Mouse (Mus musculus): ENCODE results near the gene Gdf7. TPM values are rescaled to one million over a fixed set of nuclear protein-coding genes. Genes with fewer than 3 reads are reported as not detected.

Gene Gdf7
- polyA plus RNA-seq (2016; fragmentation: Nextera tagmentation; extraction: Ambion mirVana): 1.9 and 2.3 TPM in 2 replicates

GRCm38 (mm10) chr12:8301841-8302431 is at the start of gene Gdf7:
Gene Gdf7, minus strand, starts transcription at chr12:8301954.
- H3K9ac ChIP-seq: peak within 1 kb of the TSS; percentile 55
- peak within 1 kb of the TSS; percentile 78 for H3K4me2 ChIP-seq (replicated peaks)
- 1% methylated on average over 48 of the region's 53 CpGs for WGBS
- H3K27ac ChIP-seq: no peak within 1 kb of the TSS
- H3K4me1 ChIP-seq: peaks cover 33% of the 10 kb centered on the region
- no peaks in the 10 kb centered on the region for H3K36me3 ChIP-seq
- H3K9me3 ChIP-seq (replicated peaks): no peaks in the 10 kb centered on the region
- H3K4me3 ChIP-seq: peak within 1 kb of the TSS; percentile 45
- ATAC-seq (ENCODE audit: low FRiP score): peak; percentile 43
- peaks cover 94% of the 10 kb centered on the region for H3K27me3 ChIP-seq

DNA sequence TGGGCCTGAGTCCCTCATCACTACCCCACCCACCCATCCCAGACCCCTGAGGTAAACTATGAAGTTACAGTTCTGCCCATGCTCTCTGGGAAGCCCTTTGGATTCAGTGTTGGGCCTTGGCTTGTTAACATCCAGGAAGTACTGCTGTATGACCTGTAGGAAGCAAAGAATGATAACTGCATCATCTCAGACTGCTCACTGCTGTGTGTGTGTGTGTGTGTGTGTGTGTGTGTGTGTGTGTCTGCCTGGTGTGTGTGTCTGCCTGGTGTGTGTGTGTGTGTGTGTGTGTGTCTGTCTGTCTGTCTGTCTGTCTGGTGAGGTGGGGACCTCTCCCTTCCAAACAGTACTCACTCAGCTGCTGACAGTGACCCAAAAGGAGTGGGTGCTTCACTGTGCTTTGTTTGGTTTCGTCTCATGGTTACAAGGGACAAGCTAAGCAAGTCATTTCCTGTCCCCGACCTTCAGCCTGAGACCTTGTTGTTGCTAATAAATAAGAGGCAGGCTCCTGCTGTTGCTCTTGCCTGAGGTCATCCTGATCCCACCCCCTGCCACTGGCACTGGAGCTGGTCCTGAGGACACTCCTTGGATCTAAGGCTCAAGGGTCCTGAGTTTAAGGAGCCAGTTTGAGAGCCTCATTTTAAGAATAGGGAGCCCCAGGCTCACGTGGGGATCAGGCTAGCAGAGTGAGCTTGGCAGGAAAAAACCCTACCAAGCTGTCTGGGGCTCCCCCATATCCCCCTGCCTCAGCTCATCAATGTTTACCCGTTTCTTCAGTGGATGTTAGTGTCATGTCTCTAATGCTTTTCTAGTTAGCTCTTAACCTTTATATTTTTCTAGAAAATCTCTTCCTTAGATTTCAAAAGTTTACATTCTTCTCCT is 49.5 kb upstream of the Gdf7 start:
- Histone ChIP-seq H3K4me3 (no peak overlapping the region), H3K4me2 (replicated peaks) (no peak overlapping the region), H3K36me3 (no peaks in the 10 kb centered on the region), H3K27ac (no peak overlapping the region), H3K27me3 (no peaks in the 10 kb centered on the region), H3K9ac (no peak overlapping the region), H3K9me3 (replicated peaks) (0 out of 2 replicates have a peak, but pooled peaks cover 3% of the 10 kb centered on the region), H3K4me1 (peaks cover 16% of the 10 kb centered on the region; the same call in 1 of the 2 replicates)
- 47% methylated on average over 4 of the region's 4 CpGs for WGBS
- ATAC-seq (ENCODE audit: low FRiP score): no peak

DNA sequence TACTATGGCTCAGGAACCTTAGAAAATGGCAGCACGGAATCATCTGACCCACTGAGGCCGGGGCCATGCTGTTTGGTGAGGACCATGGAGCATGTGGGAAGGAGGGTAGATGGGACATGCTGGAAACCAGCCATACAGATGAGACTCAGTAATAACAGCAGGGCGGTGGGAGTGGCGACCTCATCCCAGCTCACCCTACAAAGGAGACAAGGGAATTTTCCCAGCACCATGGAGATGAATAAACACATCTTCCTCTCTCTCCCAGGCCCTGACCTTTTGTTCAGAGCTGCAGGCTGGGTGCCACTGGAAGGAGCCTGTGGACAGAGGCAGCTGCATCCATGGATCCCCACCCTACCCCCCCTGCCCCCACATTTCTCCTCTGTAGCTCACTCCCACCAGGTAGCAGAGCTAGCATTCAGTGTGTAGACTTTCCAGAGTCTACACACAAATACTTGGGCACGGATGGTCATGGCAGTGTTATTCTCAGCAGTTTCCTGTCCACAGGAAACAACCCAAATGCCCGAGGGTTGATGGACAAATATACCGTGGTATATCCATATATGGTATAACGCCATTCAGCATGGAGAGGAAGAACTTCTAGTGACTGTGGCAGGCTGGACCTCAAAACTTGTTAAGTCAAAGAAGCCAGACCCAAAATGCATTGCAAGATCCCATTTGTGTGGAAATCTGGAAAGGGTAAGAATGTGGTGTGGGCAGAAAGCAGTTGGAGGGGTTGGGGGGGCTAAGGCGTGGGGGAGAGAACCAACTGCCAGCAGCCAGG is 47.2 kb upstream of the Gdf7 start:
- Histone ChIP-seq H3K4me2 (replicated peaks) (no peak overlapping the region), H3K27ac (no peak overlapping the region), H3K9me3 (replicated peaks) (no peaks in the 10 kb centered on the region), H3K27me3 (no peaks in the 10 kb centered on the region), H3K4me1 (peaks cover 16% of the 10 kb centered on the region; the same call in 1 of the 2 replicates), H3K36me3 (no peaks in the 10 kb centered on the region), H3K9ac (no peak overlapping the region), H3K4me3 (no peak overlapping the region)
- 0 out of 2 replicates have a peak, but pooled peaks have one; percentile 27 for ATAC-seq (ENCODE audit: low FRiP score)
- WGBS: 64% methylated on average over 9 of the region's 9 CpGs

GRCm38 (mm10) chr12:8347746-8348462 is 46.1 kb upstream of the Gdf7 start:
- peaks cover 16% of the 10 kb centered on the region; the same call in 1 of the 2 replicates for H3K4me1 ChIP-seq
- no peak for ATAC-seq (ENCODE audit: low FRiP score)
- H3K27me3 ChIP-seq: no peaks in the 10 kb centered on the region
- H3K9ac ChIP-seq: no peak overlapping the region
- no peaks in the 10 kb centered on the region for H3K36me3 ChIP-seq
- peak overlapping the region; percentile 35; the same call in 1 of the 2 replicates for H3K27ac ChIP-seq
- H3K4me2 ChIP-seq (replicated peaks): no peak overlapping the region
- WGBS: 76% methylated on average over 8 of the region's 8 CpGs
- H3K4me3 ChIP-seq: no peak overlapping the region
- no peaks in the 10 kb centered on the region for H3K9me3 ChIP-seq (replicated peaks)

GRCm38 (mm10) chr12:8345539-8345938 is 43.8 kb upstream of the Gdf7 start:
- H3K4me1 ChIP-seq: peaks cover 16% of the 10 kb centered on the region; the same call in 1 of the 2 replicates
- H3K27ac ChIP-seq: no peak overlapping the region
- H3K4me2 ChIP-seq (replicated peaks): no peak overlapping the region
- peaks cover 7% of the 10 kb centered on the region for H3K36me3 ChIP-seq
- ATAC-seq (ENCODE audit: low FRiP score): no peak
- 94% methylated on average over 5 of the region's 5 CpGs for WGBS
- H3K27me3 ChIP-seq: no peaks in the 10 kb centered on the region
- H3K9ac ChIP-seq: no peak overlapping the region
- H3K9me3 ChIP-seq (replicated peaks): no peaks in the 10 kb centered on the region
- no peak overlapping the region for H3K4me3 ChIP-seq

- Histone ChIP-seq H3K9ac (no peak overlapping the region), H3K4me2 (replicated peaks) (no peak overlapping the region), H3K36me3 (peaks cover 7% of the 10 kb centered on the region), H3K27me3 (no peaks in the 10 kb centered on the region), H3K9me3 (replicated peaks) (no peaks in the 10 kb centered on the region), H3K4me3 (no peak overlapping the region), H3K4me1 (peaks cover 22% of the 10 kb centered on the region), H3K27ac (no peak overlapping the region)
- WGBS: 71% methylated on average over 9 of the region's 9 CpGs
- ATAC-seq (ENCODE audit: low FRiP score): no peak
These were observed 43.1 kb upstream of the Gdf7 start for GRCm38 (mm10) chr12:8344897-8345296.

- Histone ChIP-seq H3K9me3 (replicated peaks) (no peaks in the 10 kb centered on the region), H3K4me3 (no peak overlapping the region), H3K4me1 (peaks cover 27% of the 10 kb centered on the region), H3K36me3 (peaks cover 7% of the 10 kb centered on the region), H3K27ac (no peak overlapping the region), H3K4me2 (replicated peaks) (no peak overlapping the region), H3K9ac (no peak overlapping the region), H3K27me3 (no peaks in the 10 kb centered on the region)
- WGBS: 98% methylated on average over 3 of the region's 3 CpGs
- no peak for ATAC-seq (ENCODE audit: low FRiP score)
These were observed 41.6 kb upstream of the Gdf7 start for GRCm38 (mm10) chr12:8343381-8343780.

GRCm38 (mm10) chr12:8341008-8341407 is 39.3 kb upstream of the Gdf7 start:
- no peak overlapping the region for H3K4me3 ChIP-seq
- no peak overlapping the region for H3K9ac ChIP-seq
- H3K27me3 ChIP-seq: no peaks in the 10 kb centered on the region
- 95% methylated on average over 6 of the region's 6 CpGs for WGBS
- H3K27ac ChIP-seq: no peak overlapping the region
- ATAC-seq (ENCODE audit: low FRiP score): no peak
- peaks cover 21% of the 10 kb centered on the region for H3K4me1 ChIP-seq
- no peak overlapping the region for H3K4me2 ChIP-seq (replicated peaks)
- H3K9me3 ChIP-seq (replicated peaks): no peaks in the 10 kb centered on the region
- H3K36me3 ChIP-seq: peaks cover 18% of the 10 kb centered on the region

DNA sequence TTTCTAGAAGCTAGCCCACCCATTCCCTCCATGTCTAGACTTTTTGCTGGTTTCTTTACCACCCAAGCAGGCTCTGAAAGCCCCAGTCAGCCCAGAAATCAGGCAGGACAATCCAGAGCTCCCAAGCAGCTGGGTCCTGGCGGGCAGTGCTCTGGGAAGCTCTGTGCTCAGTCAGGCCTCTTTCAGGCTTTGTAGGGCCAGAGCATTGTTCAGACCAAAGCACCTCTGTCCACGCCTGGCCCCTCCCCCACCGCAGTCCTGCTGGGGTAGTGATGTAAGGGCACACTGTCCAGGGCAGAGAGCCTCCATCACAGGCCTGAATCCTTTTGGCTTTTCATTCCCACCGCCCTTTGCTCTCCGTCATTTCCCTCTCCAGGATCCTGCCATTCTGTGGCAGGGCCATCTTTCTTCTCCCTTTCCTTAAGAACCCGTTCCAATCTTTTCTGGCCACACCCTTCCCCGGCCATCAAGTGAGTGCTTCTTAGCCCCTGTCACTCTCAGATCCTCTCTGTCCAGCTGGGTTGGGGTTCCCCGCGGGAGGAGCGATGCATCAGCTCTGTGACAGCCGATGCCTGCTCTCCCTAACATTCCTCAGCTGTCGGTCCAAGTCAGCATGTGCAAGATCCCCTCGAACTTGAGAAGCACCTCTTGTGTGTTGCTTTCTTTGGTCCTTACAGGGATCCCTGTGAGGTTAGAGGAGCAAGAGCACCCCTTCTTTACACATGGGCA is 38.0 kb upstream of the Gdf7 start:
- Histone ChIP-seq H3K36me3 (peaks cover 18% of the 10 kb centered on the region), H3K9ac (0 out of 2 replicates have a peak overlapping the region, but pooled peaks have one; percentile 37), H3K4me1 (peaks cover 21% of the 10 kb centered on the region), H3K4me2 (replicated peaks) (no peak overlapping the region), H3K27me3 (no peaks in the 10 kb centered on the region), H3K9me3 (replicated peaks) (no peaks in the 10 kb centered on the region), H3K4me3 (no peak overlapping the region), H3K27ac (peak overlapping the region; percentile 49; the same call in 1 of the 2 replicates)
- WGBS: 23% methylated on average over 13 of the region's 13 CpGs
- peak; percentile 49 for ATAC-seq (ENCODE audit: low FRiP score)

DNA sequence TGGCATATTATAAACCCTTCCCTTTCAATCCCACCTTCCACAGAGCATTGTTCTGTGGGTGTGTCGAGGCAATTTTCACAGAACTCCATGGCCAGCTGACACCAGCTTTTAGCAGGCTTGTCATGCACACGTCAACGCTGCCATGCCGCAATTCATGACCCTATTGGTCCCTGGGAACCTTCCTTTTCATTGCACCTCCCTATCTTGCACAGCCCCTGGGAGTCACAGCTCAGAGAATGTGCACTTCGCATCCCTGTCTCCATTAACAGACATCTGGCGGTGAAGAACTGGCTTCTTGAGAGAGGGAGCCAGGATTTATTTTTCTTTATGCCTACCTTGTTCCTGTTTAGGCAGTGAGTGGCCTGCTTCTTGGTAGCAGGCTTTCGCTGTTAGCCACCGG is 37.2 kb upstream of the Gdf7 start:
- no peaks in the 10 kb centered on the region for H3K27me3 ChIP-seq
- no peak overlapping the region for H3K4me3 ChIP-seq
- peak overlapping the region; percentile 49; the same call in 1 of the 2 replicates for H3K27ac ChIP-seq
- H3K4me2 ChIP-seq (replicated peaks): no peak overlapping the region
- 0 out of 2 replicates have a peak overlapping the region, but pooled peaks have one; percentile 37 for H3K9ac ChIP-seq
- no peaks in the 10 kb centered on the region for H3K9me3 ChIP-seq (replicated peaks)
- peaks cover 18% of the 10 kb centered on the region for H3K36me3 ChIP-seq
- 0 out of 2 replicates have a peak, but pooled peaks have one; percentile 39 for ATAC-seq (ENCODE audit: low FRiP score)
- H3K4me1 ChIP-seq: peaks cover 21% of the 10 kb centered on the region
- 58% methylated on average over 8 of the region's 8 CpGs for WGBS

DNA sequence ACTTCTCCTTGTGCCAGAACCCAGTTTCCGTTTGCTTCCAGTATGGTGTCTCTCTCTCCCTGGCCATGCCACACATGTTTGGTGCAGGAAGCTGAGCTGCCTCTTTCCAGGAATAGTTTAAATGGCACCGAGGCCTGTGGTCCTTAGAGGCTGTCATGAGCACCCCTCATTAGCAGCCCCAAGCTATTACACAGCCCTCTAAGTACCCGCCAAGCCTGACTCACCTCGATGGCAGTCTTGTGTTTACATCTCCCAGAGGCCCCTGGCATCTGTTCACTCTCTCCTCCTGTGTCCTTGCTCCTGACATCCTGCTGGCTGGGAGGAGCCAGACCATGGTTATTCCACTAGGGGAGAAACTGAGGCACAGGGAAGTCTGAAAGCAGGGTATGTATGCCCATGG is 36.7 kb upstream of the Gdf7 start:
- H3K27me3 ChIP-seq: no peaks in the 10 kb centered on the region
- 0 out of 2 replicates have a peak overlapping the region, but pooled peaks have one; percentile 49 for H3K27ac ChIP-seq
- no peak overlapping the region for H3K4me2 ChIP-seq (replicated peaks)
- peaks cover 21% of the 10 kb centered on the region for H3K4me1 ChIP-seq
- peak; percentile 38; the same call in 1 of the 2 replicates for ATAC-seq (ENCODE audit: low FRiP score)
- H3K36me3 ChIP-seq: peaks cover 18% of the 10 kb centered on the region
- H3K4me3 ChIP-seq: no peak overlapping the region
- 61% methylated on average over 4 of the region's 4 CpGs for WGBS
- H3K9ac ChIP-seq: no peak overlapping the region
- H3K9me3 ChIP-seq (replicated peaks): no peaks in the 10 kb centered on the region
